Mouse (Mus musculus): ENCODE measurements at regions not wholly inside any gene's neighbourhood (a gene's known extent, or its start where the extent isn't known, plus 50 kb on each side); places are given as distances from the start of the nearest gene placed in this dataset.

DNA sequence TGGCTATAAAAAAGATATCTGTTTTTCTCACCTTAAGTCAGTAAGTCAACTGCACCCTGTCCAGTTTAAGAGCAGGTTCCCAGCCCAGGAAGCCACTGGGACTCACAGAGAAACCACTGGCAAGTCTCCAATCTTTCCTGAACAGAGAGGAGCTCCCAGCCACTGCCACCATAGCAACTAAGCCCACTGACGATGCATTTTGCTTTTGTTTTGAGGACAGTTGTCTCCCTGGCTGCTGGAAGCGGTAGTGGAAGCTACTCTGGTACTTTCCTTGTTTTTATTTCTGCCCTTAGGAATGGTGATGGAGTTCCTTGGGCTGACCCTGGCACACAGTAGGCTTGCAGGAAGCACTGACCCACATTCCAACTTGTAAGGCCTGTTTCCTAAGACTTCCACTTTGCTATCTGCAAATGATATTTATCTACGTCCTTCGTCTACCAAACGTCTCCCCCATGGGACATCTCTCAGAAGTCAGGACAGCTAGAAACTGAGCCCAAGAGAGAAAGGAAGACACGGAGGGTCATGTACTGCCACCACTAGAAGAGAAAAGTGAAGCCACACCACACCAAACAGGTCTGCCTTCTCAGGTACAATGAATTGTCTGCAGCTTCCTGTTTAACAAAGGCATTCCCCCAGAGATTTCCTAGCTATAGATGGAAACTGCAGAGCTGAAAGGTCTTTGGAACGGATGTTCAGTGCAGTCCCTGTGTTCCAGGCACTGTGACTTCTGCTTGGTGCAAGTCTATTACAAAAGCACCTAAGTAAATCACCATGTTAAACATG lies 125.7 kb upstream of the Fmo9 start:
- intact Hi-C loops (cut with DNase I): loop anchor here (5.0 kb wide), 1 partner anchor 195 kb away; the partner anchor contains the start of gene Fam78b
- DNase-seq: no peak

DNA sequence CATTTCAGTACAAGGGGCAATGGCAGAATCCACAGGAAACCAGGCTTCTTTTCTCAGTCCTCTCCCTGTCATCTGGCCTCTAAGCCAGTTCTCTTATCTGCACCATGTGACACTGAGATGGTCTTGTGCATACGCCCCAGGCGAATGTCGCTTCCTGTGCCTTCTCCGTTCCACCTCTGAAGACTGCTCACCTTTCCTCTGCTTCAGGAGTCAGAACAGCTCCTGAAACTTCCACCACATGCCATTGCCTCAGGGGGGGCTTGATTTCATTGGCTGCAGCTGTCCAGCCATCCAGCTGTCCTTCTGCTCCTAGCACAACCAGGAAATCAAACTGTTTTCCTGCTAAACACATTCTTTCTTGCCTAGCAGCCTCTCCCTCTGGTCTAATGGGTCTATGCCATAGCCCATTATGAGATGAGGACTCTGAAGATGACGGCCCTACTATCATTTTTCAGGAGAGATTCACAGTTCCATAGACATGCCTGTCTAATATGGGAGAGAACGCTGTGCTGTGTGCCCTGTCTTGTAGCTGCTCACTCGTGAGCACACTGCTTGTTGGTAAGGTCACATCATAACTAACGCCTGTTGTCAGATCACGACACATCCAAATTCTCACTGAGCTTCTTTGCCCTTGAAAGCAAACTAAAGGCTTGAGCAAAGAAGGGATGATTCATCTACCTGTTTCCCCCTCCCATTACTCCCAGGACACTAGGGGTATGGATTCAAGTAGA lies 129.9 kb upstream of the Fmo9 start:
- DNase-seq: no peak
- intact Hi-C loops (cut with DNase I): no loop called here

DNA sequence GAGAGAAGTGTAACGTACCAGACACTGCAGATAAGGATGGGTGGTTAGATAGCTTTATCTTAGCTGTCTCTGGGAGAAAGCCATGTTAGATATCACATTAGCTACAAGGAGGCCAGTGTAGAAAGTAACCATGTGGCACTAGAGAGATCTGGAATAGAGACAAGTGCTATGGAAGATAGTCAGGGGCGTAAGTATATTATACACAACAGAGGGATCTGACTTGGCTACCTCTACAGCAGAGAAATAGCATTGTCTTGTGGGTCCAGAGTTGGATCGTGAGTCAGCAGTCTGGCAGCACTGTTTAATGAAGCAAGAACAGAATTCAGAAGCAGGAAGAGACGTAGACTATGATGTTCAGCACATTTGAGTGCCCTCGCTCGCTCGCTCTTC lies 130.4 kb upstream of the Fmo9 start:
- no peak for DNase-seq
- intact Hi-C loops (cut with DNase I): no loop called here

DNA sequence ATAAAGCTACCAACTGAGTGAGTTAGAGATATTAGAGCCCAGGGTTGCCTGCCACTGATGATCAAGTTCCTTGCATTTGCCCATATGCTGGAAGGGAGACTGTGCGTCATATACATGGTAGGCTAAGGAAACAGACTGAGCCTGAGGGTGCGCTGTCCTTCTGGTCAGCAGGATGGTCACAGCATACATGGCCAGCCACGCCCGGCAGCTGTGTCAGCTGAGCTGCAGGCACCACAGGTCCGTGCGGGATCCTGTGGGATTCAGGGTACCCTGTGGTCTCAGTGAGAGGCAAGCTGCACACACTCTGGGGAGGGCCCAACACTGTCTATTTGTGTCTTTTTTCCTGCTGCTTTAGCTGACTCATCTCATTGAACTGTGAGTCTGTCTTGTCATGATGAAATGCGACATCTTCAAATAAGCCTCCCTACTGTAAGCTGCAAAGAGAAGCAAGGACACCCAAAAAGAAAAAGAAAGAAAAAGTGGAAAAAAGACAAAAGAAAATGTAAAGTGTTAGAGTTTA lies 131.3 kb upstream of the Fmo9 start:
- DNase-seq: no peak
- intact Hi-C loops (cut with DNase I): no loop called here

DNA sequence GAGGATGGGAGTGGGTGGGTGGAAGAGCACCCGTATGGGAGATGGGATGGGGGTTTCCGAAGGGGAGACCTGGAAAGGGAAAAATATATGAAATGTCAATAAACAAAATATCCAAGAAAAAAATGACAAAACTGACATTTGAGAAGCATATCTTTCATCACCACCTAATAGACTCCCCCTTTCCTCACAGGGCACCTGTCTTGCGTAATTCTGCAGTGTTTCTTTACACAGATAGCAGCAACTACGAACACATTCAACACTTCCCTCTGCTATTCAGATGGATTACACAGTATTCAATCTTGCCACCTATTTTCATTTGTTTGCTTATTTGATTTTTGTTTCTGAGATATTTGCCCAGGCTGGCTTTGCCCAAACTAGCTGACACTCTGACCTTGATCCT lies 136.3 kb upstream of the Fmo9 start:
- intact Hi-C loops (cut with DNase I): no loop called here
- DNase-seq: no peak

DNA sequence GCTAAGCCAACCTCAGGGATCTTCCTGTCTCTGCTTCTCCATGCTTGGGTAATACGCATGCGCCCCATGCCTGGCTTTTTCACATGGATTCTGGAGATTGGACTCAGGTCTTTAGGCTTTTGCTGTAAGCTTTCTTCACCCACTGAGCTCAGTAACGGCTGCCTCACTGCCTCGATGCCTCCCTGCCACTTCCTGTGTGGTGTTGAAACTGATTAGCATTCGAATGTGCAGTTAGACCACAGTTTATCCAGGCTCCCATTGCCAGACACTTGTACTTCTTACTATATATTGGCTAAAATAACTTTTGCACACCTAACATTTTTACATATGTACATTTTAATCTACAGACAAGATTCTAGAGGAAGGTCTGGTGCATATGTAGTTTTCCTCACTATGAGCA lies 137.0 kb upstream of the Fmo9 start:
- intact Hi-C loops (cut with DNase I): no loop called here

DNA sequence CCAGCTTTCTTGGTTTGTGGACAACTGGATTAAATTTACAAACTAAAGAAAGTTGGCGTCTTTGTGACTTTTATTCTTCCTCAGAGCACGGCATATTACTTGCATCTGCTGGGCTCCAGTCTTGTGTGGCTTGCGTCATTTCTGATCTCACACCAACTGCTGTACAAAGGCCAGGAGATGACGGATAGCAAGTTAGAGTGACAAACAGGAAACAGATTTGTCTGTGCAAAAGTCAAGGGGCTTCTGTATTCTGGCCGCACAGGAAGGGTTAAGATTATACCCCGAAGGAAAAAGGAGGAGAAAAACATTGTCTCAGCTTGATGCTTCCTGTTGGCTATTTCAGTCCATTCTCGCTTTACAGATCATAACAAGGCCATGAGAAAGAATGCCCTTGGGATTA lies 137.8 kb upstream of the Fmo9 start:
- DNase-seq: peak; percentile 61 to 66
- intact Hi-C loops (cut with DNase I): no loop called here

More for the DNA sequence above, 137.0 kb upstream of the Fmo9 start:
- DNase-seq: no peak

DNA sequence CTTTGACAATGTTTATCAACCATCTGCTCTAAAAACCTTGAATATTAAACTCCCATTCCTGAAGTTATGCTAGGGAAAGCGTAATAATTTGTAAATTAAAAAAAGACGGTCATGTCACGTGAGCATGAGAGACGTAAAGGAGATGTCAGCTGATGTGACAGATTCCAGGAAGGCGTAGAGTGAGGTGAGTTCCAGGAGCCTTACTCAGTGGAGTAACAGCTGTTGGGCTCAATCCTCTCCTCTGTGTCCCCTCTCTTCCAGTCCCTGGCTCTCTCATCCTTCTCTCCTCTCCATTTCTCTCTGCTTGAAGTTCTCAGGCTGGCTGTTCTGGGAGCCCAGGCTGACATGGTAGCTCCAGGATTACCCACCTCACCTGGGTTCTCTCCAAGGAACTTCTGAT lies 138.4 kb upstream of the Fmo9 start:
- intact Hi-C loops (cut with DNase I): no loop called here
- DNase-seq: no peak

DNA sequence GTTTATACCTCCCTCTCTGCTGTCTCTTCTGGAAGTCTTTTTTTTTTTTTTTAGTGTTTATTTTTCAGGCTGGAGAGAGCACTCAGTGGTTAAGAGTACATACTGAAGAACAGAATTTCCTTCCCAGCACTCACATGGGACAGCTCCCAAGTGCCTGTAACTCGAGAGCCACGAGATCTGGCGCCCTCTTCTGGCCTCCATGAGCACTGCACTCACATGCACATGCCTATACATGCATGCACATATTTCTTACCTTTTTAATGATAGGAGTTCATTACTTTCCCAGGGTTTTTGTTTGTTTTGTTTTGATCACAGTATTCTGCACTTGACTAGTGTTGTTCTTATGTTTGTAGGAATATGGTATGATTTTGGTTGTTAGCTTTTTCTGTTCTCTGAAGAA lies 139.5 kb upstream of the Fmo9 start:
- intact Hi-C loops (cut with DNase I): no loop called here
- DNase-seq: no peak

DNA sequence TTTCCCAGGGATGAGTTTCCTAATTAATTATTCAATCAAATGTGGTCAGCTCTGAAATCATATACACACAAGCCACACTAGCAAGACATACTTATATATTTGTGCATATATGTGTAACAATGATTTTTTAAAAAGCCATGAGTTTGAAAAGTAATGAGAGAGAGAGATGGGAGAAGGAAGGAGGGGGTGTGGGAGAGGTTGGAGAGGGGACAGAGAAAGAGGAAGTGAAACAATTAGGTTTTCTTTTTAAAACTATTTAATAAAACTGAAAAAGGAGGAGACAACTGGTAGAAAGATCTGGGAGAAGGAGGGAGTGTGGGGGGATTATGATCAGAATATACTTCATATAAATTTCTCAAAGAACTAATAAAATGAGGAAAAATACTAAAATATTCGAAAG lies 155.7 kb upstream of the Fmo9 start:
- intact Hi-C loops (cut with DNase I): no loop called here
- no peak for DNase-seq

DNA sequence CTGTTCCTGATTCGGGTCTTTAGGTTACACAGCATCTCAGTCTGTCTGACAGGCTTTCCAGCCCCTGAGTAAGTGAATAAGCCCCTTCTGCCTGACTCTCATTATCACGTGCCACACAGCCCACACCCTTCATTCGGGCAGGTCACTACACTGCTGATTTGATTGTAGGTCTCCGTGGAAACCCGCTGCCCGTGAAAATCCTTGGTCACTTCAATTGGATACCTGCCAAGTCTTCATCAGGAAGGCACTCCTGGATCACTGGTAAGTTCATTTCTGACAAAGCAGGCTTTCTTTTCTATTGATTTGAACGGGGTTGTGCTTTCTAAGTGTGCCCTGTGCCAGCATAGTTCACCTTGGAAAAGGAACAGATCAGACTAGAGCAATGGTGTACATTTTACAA lies 158.2 kb upstream of the Fmo9 start:
- intact Hi-C loops (cut with DNase I): no loop called here
- no peak for DNase-seq

DNA sequence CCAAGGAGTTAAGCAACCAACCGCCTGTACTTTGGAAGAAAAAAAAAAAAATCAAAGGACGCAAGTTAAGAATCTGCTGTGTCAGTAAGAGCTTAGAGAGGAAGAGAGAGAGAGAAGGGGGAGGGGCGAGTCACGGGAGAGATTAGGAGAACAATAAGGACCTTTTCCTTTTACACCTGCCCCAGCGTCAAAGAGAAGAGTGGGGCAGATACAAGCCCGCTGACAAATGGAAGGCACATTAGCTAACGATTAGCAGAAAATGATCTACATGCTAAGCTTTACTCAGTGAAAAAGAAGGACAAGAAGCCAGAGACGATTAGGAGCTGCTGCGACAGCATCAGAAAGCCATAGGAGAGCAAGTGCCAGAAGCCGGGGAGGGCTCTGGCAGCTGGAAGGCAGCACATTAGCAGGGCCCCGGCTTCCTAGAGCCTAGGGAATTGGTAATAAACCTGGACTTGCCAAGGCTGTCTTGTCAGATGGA lies 157.8 kb upstream of the Fam78b start:
- DNase-seq: peak; percentile 19 to 21
- intact Hi-C loops (cut with DNase I): no loop called here

DNA sequence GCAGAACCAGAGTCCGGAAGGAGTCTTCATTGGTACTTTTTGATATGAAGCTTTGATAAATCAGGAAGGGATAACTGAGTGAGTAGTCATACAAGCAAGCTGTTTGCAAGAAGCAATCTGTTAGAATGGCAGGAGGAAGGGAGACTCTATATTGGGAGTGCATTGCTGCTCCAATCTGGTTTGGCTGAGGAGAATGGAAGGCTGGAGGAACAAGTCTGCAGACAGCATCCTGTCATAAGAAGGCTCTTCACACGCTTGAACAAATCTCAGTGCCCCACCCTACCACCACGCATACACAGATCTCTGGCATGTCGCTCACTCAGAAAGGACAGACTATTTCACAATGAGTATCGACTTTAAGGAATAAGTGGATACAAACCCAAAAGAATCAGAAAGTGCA lies 154.7 kb upstream of the Fam78b start:
- intact Hi-C loops (cut with DNase I): no loop called here
- DNase-seq: no peak

DNA sequence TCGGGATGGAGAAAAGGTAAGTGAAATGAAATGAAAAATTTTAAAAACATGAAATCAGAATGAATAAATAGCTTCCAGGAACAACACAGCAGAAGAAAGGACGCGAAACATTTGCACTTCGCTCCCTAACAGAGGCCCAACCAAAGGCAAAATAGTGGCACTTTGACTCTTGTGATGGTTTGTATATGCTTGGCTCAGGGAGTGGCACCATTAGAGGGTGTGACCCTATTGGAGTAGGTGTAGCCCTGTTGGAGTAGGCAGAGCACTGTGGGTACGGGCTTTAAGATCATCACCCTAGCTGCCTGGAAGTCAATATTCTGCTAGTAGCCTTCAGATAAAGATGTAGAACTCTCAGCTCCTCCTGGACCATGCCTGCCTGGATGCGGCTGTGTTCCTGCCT lies 154.0 kb upstream of the Fam78b start:
- intact Hi-C loops (cut with DNase I): no loop called here
- DNase-seq: no peak

DNA sequence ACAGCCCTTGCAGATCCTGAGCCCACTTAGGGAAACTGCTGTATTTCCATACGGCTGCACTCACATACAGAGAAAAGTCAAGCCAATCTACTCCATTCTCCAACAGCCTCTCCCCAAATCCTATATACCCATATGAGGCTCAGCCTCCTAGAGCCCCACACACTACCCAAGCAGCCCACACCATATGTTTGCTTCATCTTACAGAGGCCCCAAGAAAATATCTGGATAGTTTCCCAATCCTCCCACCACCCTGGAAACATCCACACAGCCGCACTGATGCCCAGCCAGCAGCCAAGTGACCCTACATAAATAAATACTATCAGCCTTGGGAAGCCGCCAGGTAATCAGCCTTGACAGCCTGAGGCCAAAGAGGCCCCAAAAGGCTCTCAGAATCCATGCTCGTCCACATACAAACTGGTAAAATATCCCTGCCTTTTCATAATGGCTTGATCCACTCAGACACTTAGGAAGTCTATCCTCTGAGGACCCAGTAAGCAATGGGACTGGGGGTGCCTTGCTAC lies 153.1 kb upstream of the Fam78b start:
- DNase-seq: no peak
- intact Hi-C loops (cut with DNase I): no loop called here

DNA sequence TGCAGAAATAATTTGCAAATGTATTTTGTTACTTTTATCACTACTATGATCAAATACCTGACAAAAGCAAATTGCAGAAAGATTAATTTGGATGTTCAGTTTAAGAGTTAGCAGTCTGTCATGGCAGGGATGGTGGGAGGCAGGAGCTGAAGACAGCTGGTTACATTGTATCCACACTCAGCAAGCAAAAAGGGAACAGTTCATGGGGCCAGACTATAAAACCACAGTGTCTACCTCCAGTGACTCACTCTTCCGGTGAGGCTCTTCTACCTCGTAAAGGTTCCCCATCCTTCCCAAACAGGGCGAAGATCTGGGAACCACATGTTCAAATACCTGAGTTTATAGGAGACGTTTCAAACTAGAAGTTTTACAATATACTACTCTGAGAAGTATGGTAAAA lies 145.2 kb upstream of the Fam78b start:
- no peak for DNase-seq
- intact Hi-C loops (cut with DNase I): no loop called here

DNA sequence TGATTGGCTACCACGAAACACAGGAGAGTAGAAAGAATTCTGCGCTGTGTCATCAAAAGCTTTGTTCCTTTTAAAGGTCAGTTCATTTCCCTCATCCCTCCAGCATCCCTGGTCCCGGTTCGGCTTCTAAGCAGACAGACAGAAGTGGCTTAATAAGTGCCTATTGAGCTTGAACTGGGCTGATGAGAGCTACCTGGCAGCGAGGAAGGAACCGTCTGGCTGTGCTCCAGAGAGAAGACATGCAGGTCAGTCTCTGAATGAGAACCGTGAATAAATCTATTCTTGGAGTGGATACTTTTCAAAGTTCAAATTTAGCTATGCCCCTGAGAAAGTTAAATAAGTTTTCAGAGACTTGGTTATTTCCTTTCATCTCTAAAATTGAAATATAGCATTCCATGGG lies 135.0 kb upstream of the Fam78b start:
- intact Hi-C loops (cut with DNase I): no loop called here
- DNase-seq: no peak

DNA sequence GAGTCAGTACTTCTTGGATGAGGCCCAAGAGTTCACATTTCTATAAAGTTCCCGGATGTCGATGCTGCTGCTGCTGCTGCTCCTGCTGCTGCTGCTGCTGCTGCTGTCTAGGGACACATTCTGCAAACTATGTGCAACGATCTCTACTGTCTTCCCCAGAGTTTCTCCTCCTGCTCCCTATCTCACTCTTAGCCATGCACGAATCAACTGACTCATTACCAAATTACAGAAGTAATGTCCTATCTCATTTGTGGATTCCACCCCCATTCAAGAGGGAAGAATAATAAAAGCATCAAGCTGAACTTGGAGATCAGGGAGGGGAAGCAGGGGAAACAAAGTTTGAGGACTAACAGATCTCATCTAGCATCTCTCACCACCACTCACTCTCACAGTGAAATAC lies 130.0 kb upstream of the Fam78b start:
- intact Hi-C loops (cut with DNase I): no loop called here
- DNase-seq: no peak

DNA sequence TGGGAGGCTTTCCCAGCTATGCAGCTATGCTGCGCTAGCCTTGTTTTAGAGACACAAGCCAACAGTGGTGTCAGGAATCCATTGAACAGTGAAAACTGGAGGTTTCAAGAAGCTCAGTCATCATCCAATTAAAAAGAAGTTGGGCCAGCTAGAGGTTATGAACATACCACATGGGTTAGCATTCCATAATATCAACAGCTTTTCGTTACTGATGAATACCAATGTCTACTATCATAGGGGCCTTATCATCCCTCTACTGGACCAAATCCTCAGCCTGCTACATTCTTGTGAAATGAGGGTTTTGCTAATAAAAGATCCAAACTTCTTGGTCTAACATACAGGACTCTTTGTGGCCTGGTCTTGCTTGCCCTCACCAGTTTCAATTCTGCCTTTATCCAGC lies 124.8 kb upstream of the Fam78b start:
- DNase-seq: no peak
- intact Hi-C loops (cut with DNase I): no loop called here

DNA sequence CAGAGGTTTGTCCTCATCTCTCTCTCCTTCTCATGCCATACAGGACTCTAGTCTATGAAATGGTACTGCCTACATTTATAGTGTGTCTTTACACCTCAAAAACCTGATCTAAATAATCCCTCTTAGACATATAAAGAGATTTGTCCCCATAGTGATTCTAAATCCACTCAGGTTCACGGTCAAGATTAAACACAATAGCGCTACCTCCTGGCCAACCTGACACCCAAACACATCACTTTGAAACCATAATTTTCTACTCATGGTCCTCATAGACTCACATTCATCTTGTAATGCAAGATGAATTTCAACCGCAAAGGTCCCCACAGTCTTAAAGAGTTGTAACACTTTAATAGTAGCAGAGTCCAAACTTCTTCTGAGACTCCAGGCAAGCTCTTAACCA lies 118.0 kb upstream of the Fam78b start:
- DNase-seq: no peak
- intact Hi-C loops (cut with DNase I): loop anchor here (5.0 kb wide), 2 partner anchors 101 to 146 kb away; no protein-coding TSS in a partner anchor

DNA sequence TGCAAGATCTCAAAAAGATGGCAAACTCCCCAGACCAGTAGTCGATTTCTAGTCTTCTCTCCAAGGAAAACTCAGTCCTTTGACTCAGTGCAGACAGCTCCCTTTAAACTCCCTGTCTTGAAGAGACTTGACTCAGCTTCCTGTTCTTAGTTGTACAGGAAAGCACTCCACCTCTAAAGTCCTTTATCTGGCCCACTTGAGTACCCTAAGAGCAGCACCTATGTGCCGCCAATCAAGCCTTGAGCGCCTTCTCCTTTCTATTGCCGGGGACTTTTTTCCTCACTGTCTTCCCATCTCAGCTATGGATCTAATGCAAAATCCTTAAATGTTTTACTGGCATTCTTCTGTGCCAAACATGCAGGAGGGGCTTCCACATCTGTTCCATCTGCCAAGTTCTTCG lies 105.3 kb upstream of the Fam78b start:
- intact Hi-C loops (cut with DNase I): no loop called here
- DNase-seq: no peak

DNA sequence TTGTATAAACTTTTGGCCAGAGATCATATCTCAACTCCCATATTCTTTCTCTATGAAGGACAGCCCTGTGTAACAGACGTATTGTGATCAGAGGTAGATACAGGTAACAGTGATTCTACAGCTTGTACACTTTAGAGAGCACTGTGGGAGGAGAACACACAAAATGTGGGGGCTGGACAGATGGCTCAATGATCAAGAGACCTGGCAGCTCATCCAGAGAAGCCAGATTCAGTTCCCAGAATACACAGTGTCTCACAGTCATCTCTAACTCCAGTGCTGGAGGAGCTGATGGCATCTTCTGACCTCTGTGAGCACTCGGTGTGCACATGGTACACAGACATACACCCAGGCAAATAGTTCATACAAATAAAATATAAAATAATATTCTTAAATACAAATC lies 102.5 kb upstream of the Fam78b start:
- intact Hi-C loops (cut with DNase I): no loop called here
- no peak for DNase-seq
